Mouse (Mus musculus) heart, adult 11 months (tissue): ENCODE measurements around the gene Ttc9c.
A peak's percentile ranks its signal among the peaks of the same experiment; 100 is the strongest.

Experiments
- DNase-seq: peaks from one replicate; pipeline ENCODE4 v3.0.0; 2022

Gene Ttc9c

DNA sequence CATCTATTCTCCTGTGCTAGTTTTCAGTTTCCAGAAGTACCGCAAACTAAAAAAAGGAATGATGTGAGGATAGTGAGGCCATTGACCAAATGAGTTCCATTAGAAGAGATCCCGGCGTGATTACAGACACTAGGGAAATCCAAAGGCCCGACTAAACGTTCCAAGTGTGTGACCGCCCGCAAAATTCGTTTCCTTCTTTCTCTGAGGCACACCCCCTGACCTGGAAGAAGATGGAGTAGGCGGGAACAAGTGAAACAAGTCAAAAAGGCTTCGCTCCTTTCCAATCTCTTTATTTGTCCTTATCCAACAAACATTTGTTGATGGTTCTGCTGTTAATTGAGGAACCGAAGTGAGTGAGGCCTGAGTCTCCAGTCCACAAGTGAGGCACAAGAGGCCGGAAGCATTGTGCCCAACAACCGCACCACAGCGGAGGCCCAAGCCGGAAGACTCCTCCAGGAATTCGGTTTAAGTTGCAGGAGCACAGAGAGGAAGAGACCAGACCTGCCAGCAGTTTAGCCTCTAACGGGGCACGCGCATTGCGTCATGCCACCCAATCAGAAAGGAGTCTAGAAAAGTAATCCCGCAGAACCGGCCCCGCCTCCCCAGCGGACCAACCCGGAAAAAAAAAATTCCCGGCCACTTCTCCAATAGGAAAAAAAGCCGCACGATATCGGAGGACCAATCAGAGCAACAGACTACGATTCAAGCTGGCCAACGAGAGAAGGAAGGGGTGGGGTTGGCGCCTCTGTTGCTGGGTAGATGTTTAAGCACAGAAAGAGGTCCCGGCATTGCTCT is at the start of gene Ttc9c:
Ttc9c (minus strand) TSS at position 533 of the 795 bp plus-strand sequence.
- DNase-seq: peak; percentile 100

GRCm38 (mm10) chr19:8864265-8864664 is 45.1 kb upstream of the Ttc9c start:
- no peak for DNase-seq

DNA sequence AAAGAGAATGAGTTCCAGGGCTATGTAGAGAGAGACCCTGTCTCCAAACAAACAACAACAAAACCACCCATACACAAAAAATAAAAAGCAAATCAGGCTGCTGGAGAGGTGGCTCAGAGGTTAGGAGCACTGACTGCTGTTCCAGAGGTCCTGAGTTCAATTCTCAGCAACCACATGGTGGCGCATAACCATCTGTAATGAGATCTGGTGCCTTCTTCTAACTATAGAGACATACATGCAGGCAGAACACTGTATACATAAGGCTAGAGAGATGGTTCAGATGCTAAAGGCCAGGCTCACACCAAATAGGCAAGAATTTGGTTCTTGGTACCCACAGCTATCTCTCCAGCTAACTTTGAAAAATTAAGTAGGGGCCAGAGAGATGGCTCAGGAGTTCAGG is 39.9 kb upstream of the Ttc9c start:
- DNase-seq: no peak

DNA sequence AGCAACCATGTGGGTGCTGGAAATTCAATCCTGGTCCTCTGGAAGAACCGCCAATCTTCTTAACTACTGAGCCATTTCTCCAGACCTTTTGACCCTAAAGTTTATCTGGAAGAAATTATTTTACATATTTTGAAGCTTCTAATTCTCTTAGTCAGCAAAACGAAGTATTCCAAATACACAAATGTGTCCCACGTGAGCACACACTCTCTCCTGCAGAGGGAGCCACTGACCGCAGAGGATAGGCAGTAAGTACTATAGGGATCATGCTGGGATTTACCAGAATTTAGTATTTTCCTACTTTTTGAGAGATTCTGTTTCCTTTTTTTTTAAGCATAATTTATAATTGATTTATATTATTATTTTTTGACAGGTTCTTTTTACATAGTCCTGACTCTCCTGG is 38.6 kb upstream of the Ttc9c start:
- DNase-seq: no peak

DNA sequence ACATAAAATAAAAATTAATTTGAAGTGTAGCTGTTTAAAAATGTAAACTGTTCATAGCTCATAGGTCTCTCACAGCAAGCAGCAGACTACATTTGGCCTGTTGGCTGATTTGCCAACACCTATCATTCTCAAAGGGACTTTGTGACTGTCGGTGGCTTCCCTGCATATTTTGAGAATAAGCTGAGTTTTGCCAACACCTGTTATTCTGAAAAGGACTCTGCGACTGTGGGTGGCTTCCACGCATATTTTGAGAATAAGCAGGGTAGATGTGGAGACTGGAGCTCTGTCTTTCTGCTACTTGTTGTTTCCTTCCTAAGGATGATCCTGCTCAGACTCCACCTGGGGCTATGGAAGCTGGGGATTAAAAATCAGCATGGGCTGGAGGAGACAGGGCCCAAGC is 34.0 kb upstream of the Ttc9c start:
- DNase-seq: no peak

DNA sequence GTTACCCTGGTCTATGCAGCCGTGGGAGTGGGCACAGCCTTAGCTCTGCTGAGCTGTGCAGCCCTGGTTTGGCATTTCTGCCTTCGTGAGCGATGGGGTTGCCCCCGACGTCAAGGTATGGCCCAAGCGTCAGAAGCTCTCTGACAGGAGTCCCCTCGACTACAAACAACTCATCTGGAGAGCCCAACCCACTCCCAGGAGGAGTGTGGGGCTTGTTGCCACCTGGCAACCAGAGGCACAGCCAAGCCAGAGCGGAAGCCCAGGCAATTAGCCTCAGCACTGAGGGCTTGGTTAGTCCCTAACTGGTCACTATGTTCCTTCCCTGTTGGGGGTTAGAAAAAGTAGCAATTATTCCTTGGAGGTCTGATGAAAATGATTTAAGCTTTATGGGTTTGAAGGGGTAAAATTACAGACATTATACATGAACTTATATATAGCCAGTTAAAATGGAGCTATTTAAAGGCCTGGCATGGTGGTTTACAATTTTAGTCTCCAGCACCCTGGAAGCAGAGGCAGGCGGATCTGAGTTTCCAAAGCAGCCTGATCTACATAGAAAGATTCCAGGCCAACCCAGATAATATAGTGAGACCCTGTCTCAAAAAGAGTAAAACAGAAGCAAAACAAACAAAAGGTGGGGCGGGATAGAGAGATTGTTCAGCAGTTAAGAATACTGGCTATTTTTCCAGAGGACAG is 33.2 kb upstream of the Ttc9c start:
- peak; percentile 96 for DNase-seq

GRCm38 (mm10) chr19:8851639-8852038 is 32.5 kb upstream of the Ttc9c start:
- DNase-seq: no peak

- peak; percentile 98 for DNase-seq
Observed at GRCm38 (mm10) chr19:8850402-8850901, 31.3 kb upstream of the Ttc9c start, which contains the start of gene Lrrn4cl. Lrrn4cl (plus strand) TSS chr19:8850768.

DNA sequence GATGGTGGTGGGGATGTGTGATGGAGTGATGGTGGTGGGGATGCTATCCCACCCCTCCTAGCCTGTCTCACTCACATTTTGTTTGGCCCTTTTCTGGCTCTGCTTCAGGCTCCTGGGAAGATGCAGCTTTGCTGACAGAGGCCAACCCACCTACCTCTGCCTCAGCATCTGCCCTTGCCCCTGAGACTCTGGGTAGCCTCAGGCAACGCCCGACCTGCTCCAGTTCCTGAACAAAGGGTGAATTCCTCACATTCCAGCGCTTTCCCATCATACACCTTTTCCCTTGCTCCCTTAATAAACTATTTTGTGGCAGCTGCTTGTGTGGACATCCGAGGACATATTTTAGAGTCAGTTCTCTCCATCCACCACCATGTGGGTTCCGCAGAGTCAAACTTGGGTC is 29.2 kb upstream of the Ttc9c start:
- no peak for DNase-seq

DNA sequence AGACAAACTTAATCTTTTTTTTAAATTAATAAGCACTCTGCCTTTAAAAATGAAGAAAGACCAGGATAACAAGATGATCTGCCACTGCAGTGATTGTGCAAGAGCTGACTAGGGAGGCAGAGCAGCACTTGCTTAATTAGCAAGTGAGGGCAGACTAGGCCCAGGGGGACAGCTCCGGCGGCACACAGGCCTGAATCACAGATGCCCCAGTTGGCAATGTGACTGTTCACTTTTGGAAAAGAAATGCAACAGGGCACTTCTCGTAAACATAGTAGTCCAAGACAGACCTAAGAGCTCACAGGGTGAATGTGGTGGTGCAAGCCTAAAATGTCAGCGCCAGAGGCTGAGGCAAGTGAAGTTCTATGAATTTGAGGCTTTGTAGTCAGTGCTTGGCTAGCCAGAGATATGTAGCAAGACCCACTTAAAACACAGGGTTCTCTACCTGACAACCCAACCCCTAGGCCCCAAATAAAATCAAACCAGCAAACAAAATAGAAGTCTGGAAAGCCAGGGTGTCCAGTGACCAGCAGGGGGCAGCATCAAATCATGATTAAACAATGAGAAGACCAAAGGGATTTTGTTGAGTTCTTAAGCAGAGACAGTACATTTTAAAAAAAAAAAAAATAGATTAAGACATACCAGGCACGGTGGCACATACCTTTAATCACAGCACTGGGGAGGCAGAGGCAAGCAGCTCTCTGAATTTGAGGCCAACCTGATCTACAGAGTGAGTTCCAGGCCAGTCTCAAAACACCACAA is 25.4 kb upstream of the Ttc9c start:
- peak; percentile 90 for DNase-seq

DNA sequence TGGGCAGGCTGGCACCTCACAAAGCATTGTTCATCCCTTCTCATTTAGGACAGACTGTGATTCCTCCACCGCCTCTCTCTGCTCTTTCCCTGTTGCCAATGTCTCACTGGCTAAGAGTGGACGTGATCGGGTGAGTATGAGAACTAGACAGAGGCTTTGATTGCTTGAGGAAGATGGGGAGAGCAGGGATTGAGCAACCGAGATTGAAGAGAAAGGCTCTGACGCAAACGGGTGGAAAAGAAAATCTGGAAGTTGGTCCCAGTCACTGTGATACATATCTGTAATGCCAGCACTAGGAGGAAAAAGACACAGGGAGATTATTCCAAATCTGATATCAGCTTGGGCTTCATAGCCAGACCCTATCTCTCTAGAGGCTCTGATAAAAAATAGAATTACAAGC is 23.8 kb upstream of the Ttc9c start:
- DNase-seq: peak; percentile 91

- DNase-seq: peak; percentile 93
Observed at GRCm38 (mm10) chr19:8841012-8841411, 21.9 kb upstream of the Ttc9c start.

DNA sequence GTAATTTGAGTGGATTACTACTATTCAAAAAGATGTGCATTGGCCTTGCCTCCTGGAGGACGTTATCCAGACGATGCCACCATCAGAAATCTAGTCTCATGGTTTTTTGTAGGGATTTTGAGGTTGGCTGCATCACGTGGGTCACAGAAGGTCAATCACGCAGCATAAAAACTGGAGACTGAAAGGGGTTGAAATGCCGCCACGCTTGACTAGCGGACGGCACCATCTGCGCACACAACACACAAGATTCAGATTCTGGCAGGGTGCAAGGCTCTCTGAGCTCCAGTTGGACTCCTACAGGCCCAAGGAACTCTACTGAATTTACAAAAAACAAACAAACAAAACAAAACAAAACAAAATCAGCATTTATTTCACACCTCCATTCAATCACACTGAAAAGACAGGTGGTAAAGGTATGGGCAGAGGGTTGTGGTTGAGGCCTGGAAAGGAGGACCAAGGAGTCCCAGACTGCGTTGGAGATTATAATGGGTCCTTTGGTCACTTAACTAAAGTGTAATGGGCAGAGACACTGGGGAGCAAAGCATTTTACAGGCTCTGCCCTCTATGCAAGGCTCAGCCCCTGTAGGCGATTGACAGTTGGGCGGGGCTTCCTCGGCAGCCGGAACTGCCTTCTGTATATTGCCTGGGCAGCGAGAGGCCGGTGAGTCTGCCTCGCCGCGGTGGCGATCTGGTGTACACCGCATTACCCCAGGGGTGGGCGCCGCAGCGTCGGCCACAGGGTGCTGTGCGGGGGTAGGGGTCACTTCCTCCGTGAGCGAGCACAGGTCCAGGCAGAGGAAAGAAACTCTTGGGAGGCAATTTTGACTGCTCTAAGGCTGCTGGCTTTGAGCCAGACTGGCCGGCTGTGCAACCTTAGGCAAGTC is 21.0 kb upstream of the Ttc9c start:
- DNase-seq: peak; percentile 99

GRCm38 (mm10) chr19:8839103-8839907 is 20.2 kb upstream of the Ttc9c start, which contains the start of gene Gng3:
Gng3 (minus strand) TSS chr19:8839194.
- DNase-seq: peak; percentile 92

DNA sequence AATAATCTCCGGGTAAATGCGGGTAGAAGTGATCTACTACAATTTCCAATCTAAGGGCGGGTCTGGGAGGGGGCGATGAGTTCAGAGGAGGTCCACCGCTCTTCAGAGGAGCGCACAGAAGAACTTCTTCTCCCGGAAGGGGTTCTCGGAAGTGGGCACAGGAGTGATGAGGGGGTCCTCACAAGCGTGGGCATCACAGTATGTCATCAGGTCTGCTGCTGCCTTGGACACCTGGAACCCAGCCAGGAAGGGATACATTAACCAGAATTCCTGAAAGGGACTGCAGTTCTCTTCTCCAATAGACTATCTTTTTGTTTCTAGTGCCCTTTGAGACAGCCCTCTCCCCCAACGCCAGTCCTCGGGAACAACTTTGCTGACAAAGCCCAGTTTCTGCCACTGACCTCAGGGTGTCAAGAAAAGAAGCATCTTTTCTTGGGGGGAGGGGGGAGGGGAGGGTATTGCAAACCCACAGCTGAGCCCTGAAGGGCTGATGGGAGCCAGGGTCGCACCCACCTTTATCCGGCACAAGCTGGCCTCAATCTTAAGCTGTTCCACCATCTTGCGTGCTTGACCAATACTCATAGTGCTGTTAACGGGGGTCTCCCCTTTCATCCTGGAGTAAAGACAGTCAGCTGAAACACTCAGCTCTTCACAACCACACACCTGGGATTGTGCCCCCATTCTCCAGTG is 19.1 kb upstream of the Ttc9c start:
- DNase-seq: peak; percentile 91

GRCm38 (mm10) chr19:8837251-8837791 is 18.2 kb upstream of the Ttc9c start, which contains the start of gene Bscl2:
Bscl2 (plus strand) TSS chr19:8837467.
- peak; percentile 99 for DNase-seq

DNA sequence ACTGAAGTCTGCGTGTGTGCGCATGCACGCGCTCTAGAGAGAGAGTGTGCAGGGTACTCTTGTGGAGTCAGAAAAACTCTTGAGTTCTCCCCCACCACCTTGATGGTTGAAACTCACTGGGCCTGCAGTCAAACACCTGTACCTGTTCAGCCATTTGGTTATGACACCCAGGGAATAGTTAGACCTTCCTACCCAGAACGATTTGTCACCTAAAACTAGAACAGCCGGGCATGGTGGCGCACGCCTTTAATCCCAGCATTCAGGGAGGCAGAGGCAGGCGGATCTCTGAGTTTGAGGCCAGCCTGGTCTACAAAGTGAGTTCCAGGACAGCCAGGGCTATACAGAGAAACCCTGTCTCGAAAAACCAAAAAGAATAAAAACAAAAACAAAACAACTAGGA is 17.2 kb upstream of the Ttc9c start:
- DNase-seq: peak; percentile 91

GRCm38 (mm10) chr19:8832971-8833370 is 13.8 kb upstream of the Ttc9c start:
- no peak for DNase-seq

DNA sequence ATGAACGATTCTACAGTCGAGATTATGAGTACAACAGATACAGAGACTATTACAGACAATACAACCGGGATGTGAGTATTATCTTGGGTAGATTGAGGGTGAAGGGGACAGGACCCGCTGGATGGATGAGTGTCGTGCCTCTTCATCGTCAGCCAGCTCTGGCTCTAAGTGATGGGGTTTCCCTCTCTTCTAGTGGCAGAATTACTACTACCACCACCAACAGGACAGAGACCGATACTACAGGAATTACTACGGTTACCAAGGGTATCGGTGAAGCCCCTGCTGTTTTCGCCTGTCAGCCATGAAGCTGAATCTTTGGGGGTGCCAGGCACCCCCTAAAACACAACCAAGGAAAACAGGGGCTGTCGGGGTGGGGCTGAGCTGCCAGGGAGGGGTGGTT is 12.1 kb upstream of the Ttc9c start:
- DNase-seq: no peak

DNA sequence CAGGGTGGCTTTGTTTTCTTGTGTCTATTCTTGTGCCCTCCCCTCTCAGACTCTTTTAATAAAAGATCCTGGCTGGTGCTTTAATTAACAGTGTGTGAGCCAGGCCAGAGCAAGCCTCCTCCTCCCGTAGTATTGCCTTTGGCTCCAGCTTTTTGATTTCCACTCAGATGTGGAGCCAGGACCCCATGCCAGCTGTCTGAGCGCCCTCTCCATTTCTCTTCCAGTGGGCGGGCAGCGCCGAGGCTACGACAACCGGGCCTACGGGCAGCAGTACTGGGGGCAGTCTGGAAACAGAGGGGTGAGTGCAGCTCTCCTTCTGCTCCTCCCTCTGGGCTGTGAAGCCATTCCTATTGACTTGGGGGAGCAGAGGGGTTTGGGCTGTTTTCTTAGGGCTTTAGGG is 11.5 kb upstream of the Ttc9c start:
- no peak for DNase-seq
